Mouse (Mus musculus) stomach, postnatal 0 days (tissue): Measurements from ENCODE around the gene Cyp2d10.

Experiments used
- CTCF ChIP-seq: IDR thresholded peaks from 2 replicates; pipeline ENCODE4 v1.5.1; 2016; ENCODE audit warnings: antibody characterized with exemption, low read depth, mild to moderate bottlenecking, moderate library complexity
- EP300 ChIP-seq: optimal IDR thresholded peaks from 2 replicates; pipeline ENCODE3; 2016; ENCODE audit warnings: antibody characterized with exemption

DNA sequence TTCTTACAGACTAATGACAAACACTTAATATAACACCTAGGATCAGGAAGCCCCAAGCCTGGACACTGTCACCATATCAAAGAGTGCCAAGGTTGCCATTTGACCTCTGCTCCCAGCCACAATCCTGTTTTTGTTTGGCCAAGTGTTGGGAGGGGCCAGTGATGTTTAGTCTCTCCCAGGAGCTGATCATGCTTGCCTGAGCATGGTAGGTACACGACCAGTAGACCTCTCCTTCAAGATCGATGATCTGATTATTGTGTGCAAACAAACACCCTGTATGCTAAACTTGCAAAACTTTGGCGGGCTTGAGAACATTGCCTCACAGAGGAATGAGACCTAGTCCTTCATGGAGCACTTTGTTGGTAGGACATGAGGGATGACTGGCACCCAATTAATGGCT, 16.5 kb upstream of the Cyp2d10 start:
- TF ChIP-seq CTCF (no peak), EP300 (no peak)
